Mouse (Mus musculus) heart, adult 2 months (tissue): ENCODE results near the gene Rora.

ENCODE experiments used
- CTCF ChIP-seq: fragments of 200-600 bp; IDR thresholded peaks from 2 replicates; pipeline ENCODE4 v1.8.1; 2022; ENCODE audit warnings: antibody characterized with exemption, mild to moderate bottlenecking, moderate library complexity
- EP300 ChIP-seq: fragments of 200-500 bp; IDR thresholded peaks from 2 replicates; pipeline ENCODE4 v1.6.1; 2011; ENCODE audit warnings: low read depth, low read length, control low read depth; ENCODE audit not compliant: insufficient read depth
- POLR2A ChIP-seq: fragments of 200-500 bp; IDR thresholded peaks from 2 replicates; pipeline ENCODE4 v1.6.1; 2011; ENCODE audit warnings: mild to moderate bottlenecking, low read depth, low read length, control low read depth; ENCODE audit not compliant: insufficient read depth

- TF ChIP-seq EP300, result no peak
- no peak for TF ChIP-seq POLR2A
- no peak for TF ChIP-seq CTCF
These were observed 571.3 kb downstream of the Rora start for GRCm38 (mm10) chr9:69224841-69225240.
